Comparison of ENCODE assay signal across 11 mouse cellular contexts in genomic region chr4:23513939-23514338, GRCm38 (mm10).
A peak's percentile ranks its signal among the peaks of the same experiment; 100 is the strongest.
DNase-seq lines count a peak whose midpoint lies in the region; ATAC-seq and TF ChIP-seq lines count a peak whose summit lies in the region.
"Had no signal": no experiment of that assay in that cellular context is flagged by ENCODE, and none has a peak within 500 bp of the region (broad histone marks: within the 10 kb centered on the region; RNA-seq: fewer than 3 reads in every experiment).

No protein-coding gene starts in this region.

- 0 out of 2 replicates have a peak overlapping the region, but pooled peaks have one; percentile 51 for H3K27ac ChIP-seq in forebrain, embryonic 12.5 days
- H3K27ac ChIP-seq in hindbrain, embryonic 15.5 days (replicated peaks) = no peak overlapping the region
- H3K27ac ChIP-seq in midbrain, embryonic 15.5 days = 0 out of 2 replicates have a peak overlapping the region, but pooled peaks have one; percentile 47
- H3K27ac ChIP-seq in intestine, postnatal 0 days (ENCODE audit: low read depth, low read length) = no peak overlapping the region
- H3K27ac ChIP-seq: liver, embryonic 14.5 days had no signal

- ATAC-seq in forebrain, embryonic 12.5 days (ENCODE audit: low FRiP score) = peak; percentile 57
- ATAC-seq in hindbrain, embryonic 15.5 days (ENCODE audit: low FRiP score, low read depth) = peak; percentile 76
- ATAC-seq in midbrain, embryonic 15.5 days (replicated peaks) = peak; percentile 85
- ATAC-seq in intestine, postnatal 0 days = no peak
- ATAC-seq: activated CD4-positive, CD25-positive, alpha-beta regulatory T cell, adult 4 months had no signal

- peak; percentile 94 for DNase-seq in brain, embryonic 14.5 days (ENCODE audit: low read depth)
- no peak for DNase-seq in adrenal gland, adult 8-10 months
- no peak for DNase-seq in lung, postnatal 14 days
- no peak for DNase-seq in lung, postnatal 10 days
- DNase-seq: kidney, postnatal 25 days had no signal

- H3K9ac ChIP-seq in forebrain, embryonic 12.5 days = no peak overlapping the region
- peak overlapping the region; percentile 26; the same call in 1 of the 2 replicates for H3K9ac ChIP-seq in hindbrain, embryonic 15.5 days
- H3K9ac ChIP-seq in midbrain, embryonic 15.5 days = peak overlapping the region; percentile 29; the same call in 1 of the 2 replicates
- H3K9ac ChIP-seq in intestine, postnatal 0 days (ENCODE audit: low read depth, low read length) = no peak overlapping the region
- H3K9ac ChIP-seq: liver, embryonic 14.5 days had no signal

- no peak for TF ChIP-seq CTCF in brain, embryonic 14.5 days (IDR thresholded peaks at IDR 0.05; ENCODE audit: borderline replicate concordance, extremely low read depth, insufficient read depth, insufficient read length)
- no peak for TF ChIP-seq CTCF in intestine, postnatal 0 days (IDR thresholded peaks at IDR 0.05; ENCODE audit: low read depth)

- no peaks in the 10 kb centered on the region for H3K36me3 ChIP-seq in forebrain, embryonic 12.5 days (replicated peaks)
- H3K36me3 ChIP-seq in hindbrain, embryonic 15.5 days = no peaks in the 10 kb centered on the region
- no peaks in the 10 kb centered on the region for H3K36me3 ChIP-seq in midbrain, embryonic 15.5 days (replicated peaks)
- H3K36me3 ChIP-seq in intestine, postnatal 0 days (ENCODE audit: control insufficient read depth, insufficient read depth) = no peaks in the 10 kb centered on the region

- 4% methylated on average over 9 of the region's 9 CpGs for WGBS in forebrain, embryonic 12.5 days
- 14% methylated on average over 9 of the region's 9 CpGs for WGBS in hindbrain, embryonic 15.5 days
- WGBS in midbrain, embryonic 15.5 days = 11% methylated on average over 9 of the region's 9 CpGs
- WGBS in intestine, postnatal 0 days = 68% methylated on average over 9 of the region's 9 CpGs

- H3K9me3 ChIP-seq in forebrain, embryonic 12.5 days = peaks cover 2% of the 10 kb centered on the region
- no peaks in the 10 kb centered on the region for H3K9me3 ChIP-seq in hindbrain, embryonic 15.5 days
- H3K9me3 ChIP-seq in midbrain, embryonic 15.5 days = no peaks in the 10 kb centered on the region
- no peaks in the 10 kb centered on the region for H3K9me3 ChIP-seq in intestine, postnatal 0 days (ENCODE audit: control insufficient read depth)

- TF ChIP-seq POLR2A in brain, embryonic 14.5 days (IDR thresholded peaks at IDR 0.05; ENCODE audit: borderline replicate concordance, extremely low read depth, insufficient read depth, insufficient read length, poor library complexity, severe bottlenecking) = no peak

- H3K4me3 ChIP-seq in forebrain, embryonic 12.5 days (replicated peaks) = no peak overlapping the region
- H3K4me3 ChIP-seq in hindbrain, embryonic 15.5 days = no peak overlapping the region
- H3K4me3 ChIP-seq in midbrain, embryonic 15.5 days = no peak overlapping the region
- H3K4me3 ChIP-seq in intestine, postnatal 0 days (ENCODE audit: low read depth, low read length) = no peak overlapping the region

- peak overlapping the region; percentile 6; the same call in 1 of the 2 replicates for H3K4me2 ChIP-seq in forebrain, embryonic 12.5 days
- peak overlapping the region; percentile 45 for H3K4me2 ChIP-seq in hindbrain, embryonic 15.5 days
- peak overlapping the region; percentile 44 for H3K4me2 ChIP-seq in midbrain, embryonic 15.5 days
- H3K4me2 ChIP-seq in intestine, postnatal 0 days (replicated peaks; ENCODE audit: low read depth) = no peak overlapping the region

- H3K4me1 ChIP-seq in forebrain, embryonic 12.5 days = peaks cover 20% of the 10 kb centered on the region
- H3K4me1 ChIP-seq in hindbrain, embryonic 15.5 days (replicated peaks) = peaks cover 8% of the 10 kb centered on the region
- peaks cover 6% of the 10 kb centered on the region for H3K4me1 ChIP-seq in midbrain, embryonic 15.5 days
- no peaks in the 10 kb centered on the region for H3K4me1 ChIP-seq in intestine, postnatal 0 days (replicated peaks; ENCODE audit: control insufficient read depth, insufficient read depth, low read length)

- H3K27me3 ChIP-seq in forebrain, embryonic 12.5 days = no peaks in the 10 kb centered on the region
- no peaks in the 10 kb centered on the region for H3K27me3 ChIP-seq in hindbrain, embryonic 15.5 days
- no peaks in the 10 kb centered on the region for H3K27me3 ChIP-seq in midbrain, embryonic 15.5 days (replicated peaks)
- H3K27me3 ChIP-seq in intestine, postnatal 0 days (replicated peaks; ENCODE audit: control insufficient read depth, insufficient read depth, low read length) = no peaks in the 10 kb centered on the region

Comparison
In these comparisons a context has a peak if more than half of its experiments do, and no peak if none do; other contexts are left out.
1. H3K27ac ChIP-seq: peak in forebrain, embryonic 12.5 days (single experiment) and midbrain, embryonic 15.5 days (single experiment); none in hindbrain, embryonic 15.5 days (single experiment) and intestine, postnatal 0 days (single experiment).
2. H3K9ac ChIP-seq: peak in hindbrain, embryonic 15.5 days (single experiment) and midbrain, embryonic 15.5 days (single experiment); none in forebrain, embryonic 12.5 days (single experiment) and intestine, postnatal 0 days (single experiment).